Mouse (Mus musculus) lung, adult 2 months (tissue): ENCODE measurements around the gene Lgals7.

Source experiments
- CTCF ChIP-seq: fragments of 200-500 bp; IDR thresholded peaks from 2 replicates; pipeline ENCODE4 v1.5.1; 2011; ENCODE audit warnings: mild to moderate bottlenecking, low read length, control low read depth; ENCODE audit not compliant: insufficient read depth
- POLR2A ChIP-seq: fragments of 200-500 bp; IDR thresholded peaks from 2 replicates; pipeline ENCODE4 v1.6.1; 2011; ENCODE audit warnings: low read depth, mild to moderate bottlenecking, control low read depth, low read length, borderline replicate concordance; ENCODE audit errors: extremely low read depth

DNA sequence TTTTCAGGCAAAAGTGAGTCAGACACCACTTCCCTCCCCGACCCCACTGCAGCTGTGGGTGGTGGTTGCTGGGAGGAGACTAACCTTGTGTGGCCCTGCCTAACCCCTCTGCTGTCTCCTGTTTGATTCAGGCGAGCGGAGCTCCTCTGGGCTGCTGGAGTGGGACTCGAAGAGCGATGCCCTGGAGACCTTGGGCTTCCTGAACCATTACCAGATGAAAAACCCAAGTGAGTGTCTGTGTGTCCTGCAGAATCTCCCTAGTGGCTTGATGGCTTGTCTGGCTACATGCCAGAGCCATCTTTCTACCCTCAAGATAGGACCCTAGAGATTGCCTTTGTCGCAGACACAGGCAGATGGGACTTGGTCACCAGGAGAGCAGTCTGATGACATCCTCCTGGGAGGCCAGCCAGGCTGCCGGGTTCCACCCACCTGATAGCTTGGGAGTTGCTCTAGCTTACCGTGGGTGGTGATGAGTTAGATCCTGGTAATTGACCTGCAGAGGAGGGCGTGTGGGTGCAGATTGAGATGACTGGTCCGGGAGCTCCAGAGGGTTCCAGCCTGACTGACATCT lies 42.3 kb upstream of the Lgals7 start:
- TF ChIP-seq CTCF (no peak), POLR2A (no peak)
